Mouse (Mus musculus) forebrain, embryonic 10.5 days (tissue): ENCODE measurements around the gene Srf. TPM values are rescaled to one million over a fixed set of nuclear protein-coding genes. Genes with fewer than 3 reads are reported as not detected.
"Not testable (repeated sequence)": the region's sequence is repeated elsewhere in the genome, so short reads cannot be mapped to it uniquely, and the experiment has no call there.

Experiments used
- DNase-seq: peaks from one replicate; pipeline ENCODE4 v3.0.0-alpha.2; 2017; ENCODE audit warnings: low spot score; ENCODE audit errors: extremely low spot score
- H3K27ac ChIP-seq: fragments of 300-500 bp; sonication (generic); 2 replicates; pipeline ENCODE4 v1.5.1; 2016; ENCODE audit warnings: mild to moderate bottlenecking
- H3K27me3 ChIP-seq: fragments of 300-500 bp; sonication (generic); 2 replicates; pipeline ENCODE4 v1.6.1; 2016; ENCODE audit warnings: mild to moderate bottlenecking; ENCODE audit not compliant: poor library complexity, severe bottlenecking
- H3K36me3 ChIP-seq: fragments of 300-500 bp; sonication (generic); replicated peaks from 2 replicates; pipeline ENCODE4 v1.6.1; 2016; ENCODE audit warnings: mild to moderate bottlenecking, moderate library complexity
- H3K4me1 ChIP-seq: fragments of 300-500 bp; sonication (generic); 2 replicates; pipeline ENCODE4 v1.6.1; 2016
- H3K4me3 ChIP-seq: fragments of 300-500 bp; sonication (generic); 2 replicates; pipeline ENCODE4 v1.5.1; 2016; ENCODE audit warnings: mild to moderate bottlenecking, moderate library complexity
- H3K9me3 ChIP-seq: fragments of 300-500 bp; sonication (generic); 2 replicates; pipeline ENCODE4 v1.6.1; 2016; ENCODE audit warnings: mild to moderate bottlenecking, moderate library complexity
- WGBS: fragments of 180-500 bp; shearing (Covaris S2); methylation state at CpG from one replicate; pipeline ENCODE4 v1.1.7; 2016; 5-methylcytosine and 5-hydroxymethylcytosine counted together
- polyA plus RNA-seq: library from polyadenylated mRNA; unstranded; fragments of >200 nt; fragmentation: Nextera tagmentation; extraction: Ambion mirVana; gene quantifications from 2 replicates; pipeline ENCODE4 v1.2.1, GENCODE M21; 2016

Gene Srf
- polyA plus RNA-seq, 1 experiment from 2014 or later: 5.4 TPM

DNA sequence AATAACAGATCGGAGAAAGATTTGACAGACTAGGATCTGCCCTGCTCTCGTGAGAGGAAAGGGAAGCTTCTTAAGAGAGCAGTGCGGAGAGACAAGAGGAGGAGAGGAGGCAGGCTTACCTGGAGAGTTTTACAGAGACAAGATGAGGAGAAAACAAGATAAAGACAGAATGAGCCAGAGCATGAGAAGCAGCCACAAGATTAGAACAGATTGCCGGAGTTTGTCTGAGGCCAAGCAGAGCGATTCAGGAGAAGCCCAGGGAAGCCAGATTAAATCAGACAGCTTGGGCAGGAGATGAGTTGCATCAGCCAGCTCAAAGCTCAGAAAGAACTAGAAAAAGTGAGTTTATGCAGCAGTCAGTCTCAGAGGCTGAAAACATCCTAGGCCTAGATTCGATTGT lies 32.9 kb upstream of the Srf start:
- peaks cover 78% of the 10 kb centered on the region for H3K36me3 ChIP-seq
- no peak for DNase-seq
- H3K27me3 ChIP-seq: no peaks in the 10 kb centered on the region
- H3K9me3 ChIP-seq: no peaks in the 10 kb centered on the region
- H3K4me1 ChIP-seq: 0 out of 2 replicates have a peak, but pooled peaks cover 3% of the 10 kb centered on the region
- WGBS: 91% methylated on average over 6 of the region's 6 CpGs
- no peak overlapping the region for H3K4me3 ChIP-seq
- no peak overlapping the region for H3K27ac ChIP-seq

GRCm38 (mm10) chr17:46588173-46588572 lies 32.2 kb upstream of the Srf start:
- WGBS: 87% methylated on average over 9 of the region's 9 CpGs
- no peak overlapping the region for H3K27ac ChIP-seq
- DNase-seq: no peak
- H3K9me3 ChIP-seq: no peaks in the 10 kb centered on the region
- H3K4me3 ChIP-seq: no peak overlapping the region
- no peaks in the 10 kb centered on the region for H3K27me3 ChIP-seq
- H3K4me1 ChIP-seq: no peaks in the 10 kb centered on the region
- H3K36me3 ChIP-seq: peaks cover 78% of the 10 kb centered on the region

- 94% methylated on average over 8 of the region's 8 CpGs for WGBS
- H3K4me1 ChIP-seq: no peaks in the 10 kb centered on the region
- H3K36me3 ChIP-seq: peaks cover 84% of the 10 kb centered on the region
- no peaks in the 10 kb centered on the region for H3K9me3 ChIP-seq
- no peak overlapping the region for H3K4me3 ChIP-seq
- DNase-seq: no peak
- H3K27me3 ChIP-seq: no peaks in the 10 kb centered on the region
- H3K27ac ChIP-seq: no peak overlapping the region
Measured at GRCm38 (mm10) chr17:46586327-46586726, 30.4 kb upstream of the Srf start.

DNA sequence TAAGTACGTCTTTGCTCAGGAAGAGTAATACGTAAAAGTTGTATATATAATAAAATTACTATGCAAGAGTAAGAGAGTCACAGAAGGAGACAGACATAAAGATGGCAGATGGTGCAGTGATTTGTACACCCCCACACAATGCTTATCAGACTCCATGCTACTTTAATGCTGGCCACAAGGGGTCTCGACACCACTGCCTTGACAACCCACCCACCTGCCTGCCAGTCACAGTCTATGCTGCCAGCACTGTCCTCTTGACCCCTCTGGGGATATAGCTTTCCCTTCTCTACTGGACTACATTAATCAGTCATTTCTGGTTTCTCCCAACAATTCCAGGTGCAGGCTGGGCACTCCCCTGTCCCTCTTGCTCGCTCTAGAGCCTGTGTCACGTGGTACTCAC lies 22.7 kb upstream of the Srf start:
- Histone ChIP-seq H3K9me3 (peaks cover 8% of the 10 kb centered on the region; the same call in 1 of the 2 replicates), H3K27ac (no peak overlapping the region), H3K4me3 (no peak overlapping the region), H3K27me3 (no peaks in the 10 kb centered on the region), H3K36me3 (peaks cover 88% of the 10 kb centered on the region), H3K4me1 (no peaks in the 10 kb centered on the region)
- 87% methylated on average over 5 of the region's 5 CpGs for WGBS
- DNase-seq: no peak

DNA sequence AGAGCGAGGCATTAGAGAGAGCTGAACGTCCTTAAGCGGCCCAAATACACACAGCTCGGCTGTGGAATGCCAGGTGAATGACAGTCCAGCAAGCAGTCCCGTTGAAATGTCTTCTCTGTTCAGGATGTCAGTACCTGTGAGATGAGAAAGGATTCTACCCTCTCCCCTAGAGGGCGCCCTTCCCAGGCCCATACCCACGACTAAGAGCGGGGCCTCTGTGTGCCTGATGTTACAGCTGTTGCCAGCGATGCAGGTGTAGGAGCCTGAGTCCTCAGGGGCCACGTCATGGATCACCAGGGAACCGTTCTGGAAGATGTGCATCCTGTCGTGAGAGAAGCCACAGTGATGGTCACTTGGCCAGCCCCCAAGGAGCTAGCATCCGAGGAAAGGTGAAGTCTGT lies 20.1 kb upstream of the Srf start:
- no peaks in the 10 kb centered on the region for H3K4me1 ChIP-seq
- H3K4me3 ChIP-seq: no peak overlapping the region
- H3K27me3 ChIP-seq: no peaks in the 10 kb centered on the region
- no peak overlapping the region for H3K27ac ChIP-seq
- H3K9me3 ChIP-seq: peaks cover 8% of the 10 kb centered on the region; the same call in 1 of the 2 replicates
- DNase-seq: no peak
- H3K36me3 ChIP-seq: peaks cover 93% of the 10 kb centered on the region
- 89% methylated on average over 13 of the region's 13 CpGs for WGBS

- H3K9me3 ChIP-seq: no peaks in the 10 kb centered on the region
- peaks cover 93% of the 10 kb centered on the region for H3K36me3 ChIP-seq
- H3K4me3 ChIP-seq: no peak overlapping the region
- no peak for DNase-seq
- H3K27me3 ChIP-seq: no peaks in the 10 kb centered on the region
- 93% methylated on average over 7 of the region's 7 CpGs for WGBS
- no peak overlapping the region for H3K27ac ChIP-seq
- H3K4me1 ChIP-seq: no peaks in the 10 kb centered on the region
Measured at GRCm38 (mm10) chr17:46574535-46574934, 18.6 kb upstream of the Srf start.

DNA sequence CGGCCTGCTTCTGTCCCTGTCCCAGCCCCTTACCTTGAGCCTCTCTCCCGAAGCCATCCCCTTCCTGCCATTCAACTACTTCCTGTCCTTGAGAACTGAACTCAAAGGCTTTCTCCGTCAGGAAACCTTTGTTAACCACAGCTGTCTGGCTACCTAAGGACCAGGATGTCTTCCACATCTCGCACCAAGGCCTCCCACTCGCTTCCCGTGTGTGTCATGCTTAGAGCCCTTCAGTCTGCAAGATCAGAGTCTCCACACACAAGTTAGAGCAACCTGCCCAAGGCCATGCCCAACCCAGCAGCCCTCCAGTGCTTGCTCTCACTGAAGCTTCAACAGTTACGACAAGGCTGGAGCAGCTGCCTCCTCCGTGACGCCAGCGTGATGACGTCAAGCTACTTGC lies 15.0 kb upstream of the Srf start:
- Histone ChIP-seq H3K36me3 (peaks cover 96% of the 10 kb centered on the region), H3K4me1 (no peaks in the 10 kb centered on the region), H3K9me3 (no peaks in the 10 kb centered on the region), H3K27ac (no peak overlapping the region), H3K27me3 (no peaks in the 10 kb centered on the region), H3K4me3 (no peak overlapping the region)
- no peak for DNase-seq
- WGBS: 90% methylated on average over 11 of the region's 11 CpGs

- H3K27ac ChIP-seq: no peak overlapping the region
- peaks cover 31% of the 10 kb centered on the region for H3K4me1 ChIP-seq
- H3K4me3 ChIP-seq: no peak overlapping the region
- WGBS: 93% methylated on average over 6 of the region's 6 CpGs
- DNase-seq: no peak
- no peaks in the 10 kb centered on the region for H3K9me3 ChIP-seq
- H3K27me3 ChIP-seq: peaks cover under 1% of the 10 kb centered on the region; the same call in 1 of the 2 replicates
- peaks cover 10% of the 10 kb centered on the region for H3K36me3 ChIP-seq
Measured at GRCm38 (mm10) chr17:46559146-46559545, 3.2 kb upstream of the Srf start.

GRCm38 (mm10) chr17:46558151-46558550 lies 2.2 kb upstream of the Srf start:
- Histone ChIP-seq H3K27me3 (peaks cover 9% of the 10 kb centered on the region), H3K27ac (no peak overlapping the region), H3K4me1 (peaks cover 41% of the 10 kb centered on the region), H3K4me3 (no peak overlapping the region), H3K36me3 (no peaks in the 10 kb centered on the region; the same call in 1 of the 2 replicates), H3K9me3 (no peaks in the 10 kb centered on the region)
- 92% methylated on average over 5 of the region's 5 CpGs for WGBS
- no peak for DNase-seq

GRCm38 (mm10) chr17:46557321-46557720 lies 1.3 kb upstream of the Srf start:
- not testable (repeated sequence) for H3K36me3 ChIP-seq, H3K9me3 ChIP-seq, DNase-seq, H3K27me3 ChIP-seq
- peak overlapping the region; percentile 100; the same call in 1 of the 2 replicates for H3K4me3 ChIP-seq
- peak overlapping the region; percentile 22; the same call in 1 of the 2 replicates for H3K27ac ChIP-seq
- H3K4me1 ChIP-seq: peaks cover 50% of the 10 kb centered on the region

GRCm38 (mm10) chr17:46556584-46556945 lies 590 bp upstream of the Srf start:
- DNase-seq: no peak
- peaks cover 9% of the 10 kb centered on the region for H3K36me3 ChIP-seq
- H3K4me1 ChIP-seq: peaks cover 54% of the 10 kb centered on the region
- peak overlapping the region; percentile 97 for H3K27ac ChIP-seq
- no peaks in the 10 kb centered on the region for H3K9me3 ChIP-seq
- H3K4me3 ChIP-seq: peak overlapping the region; percentile 100
- 0% methylated on average over 11 of the region's 11 CpGs for WGBS
- peaks cover 9% of the 10 kb centered on the region for H3K27me3 ChIP-seq

DNA sequence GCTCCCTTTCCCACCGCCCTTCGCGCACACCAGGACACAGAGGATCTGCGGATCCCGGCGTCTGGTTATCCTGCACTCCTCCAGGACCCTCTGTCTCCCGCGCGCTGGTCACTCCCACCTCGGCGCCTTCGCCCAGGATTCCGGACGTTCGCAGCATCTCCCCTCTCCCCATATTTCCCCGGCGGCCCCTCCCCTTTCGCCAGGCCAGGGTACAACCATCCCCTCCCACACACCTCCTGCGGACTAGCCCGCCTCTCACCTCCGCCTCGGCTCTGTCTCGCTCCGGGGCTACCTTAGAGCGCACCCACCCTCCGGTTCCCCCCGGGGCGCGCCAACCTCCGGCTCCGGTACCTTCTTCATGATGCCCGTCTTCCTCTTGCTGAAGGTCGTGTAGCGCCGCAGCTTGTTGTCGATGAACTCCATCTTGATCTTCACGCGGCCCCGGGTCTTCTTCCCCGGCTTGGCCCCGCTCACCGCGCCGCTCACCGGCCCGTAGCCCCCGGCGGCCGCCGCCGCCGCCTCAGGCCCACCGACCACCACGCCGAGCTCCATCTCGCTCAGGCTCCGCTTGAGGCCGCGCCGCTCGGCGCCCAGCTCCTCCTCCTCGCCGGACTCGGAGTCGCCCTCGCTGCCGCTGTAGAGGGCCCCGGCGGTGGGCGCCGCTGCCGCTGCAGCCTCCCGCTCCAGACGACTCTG lies 850 bp downstream of the Srf start:
- under 1% methylated on average over 75 of the region's 75 CpGs for WGBS
- H3K27me3 ChIP-seq: peaks cover 9% of the 10 kb centered on the region
- H3K36me3 ChIP-seq: peaks cover 24% of the 10 kb centered on the region
- H3K9me3 ChIP-seq: no peaks in the 10 kb centered on the region
- peak; percentile 60 for DNase-seq
- peak overlapping the region; percentile 100 for H3K4me3 ChIP-seq
- H3K27ac ChIP-seq: peak overlapping the region; percentile 97
- H3K4me1 ChIP-seq: peaks cover 54% of the 10 kb centered on the region

GRCm38 (mm10) chr17:46554646-46554976 lies 1.4 kb downstream of the Srf start:
- DNase-seq: no peak
- peaks cover 29% of the 10 kb centered on the region for H3K36me3 ChIP-seq
- peaks cover 9% of the 10 kb centered on the region for H3K27me3 ChIP-seq
- H3K4me3 ChIP-seq: peak overlapping the region; percentile 100
- no peaks in the 10 kb centered on the region for H3K9me3 ChIP-seq
- peaks cover 54% of the 10 kb centered on the region for H3K4me1 ChIP-seq
- 3% methylated on average over 11 of the region's 11 CpGs for WGBS
- H3K27ac ChIP-seq: peak overlapping the region; percentile 97

GRCm38 (mm10) chr17:46553926-46554325 lies 2.0 kb downstream of the Srf start:
- H3K9me3 ChIP-seq: no peaks in the 10 kb centered on the region
- no peak for DNase-seq
- peaks cover 34% of the 10 kb centered on the region for H3K36me3 ChIP-seq
- peaks cover 9% of the 10 kb centered on the region for H3K27me3 ChIP-seq
- peak overlapping the region; percentile 100 for H3K4me3 ChIP-seq
- H3K4me1 ChIP-seq: peaks cover 54% of the 10 kb centered on the region
- WGBS: 82% methylated on average over 3 of the region's 3 CpGs
- no peak overlapping the region; the same call in 1 of the 2 replicates for H3K27ac ChIP-seq
